Mouse (Mus musculus) kidney, adult 2 months (tissue): ENCODE data around the gene Cry2.

Source experiments
- CTCF ChIP-seq: fragments of 200-500 bp; conservative IDR thresholded peaks from 2 replicates; pipeline ENCODE4 v1.5.1; 2011; ENCODE audit warnings: low read depth, mild to moderate bottlenecking, control low read depth, low read length, moderate library complexity, mixed read lengths; ENCODE audit not compliant: insufficient read depth, insufficient read length
- POLR2A ChIP-seq: fragments of 200-500 bp; IDR thresholded peaks from one replicate; pipeline ENCODE4 v1.6.1; 2011; ENCODE audit warnings: low read depth, low read length, control low read depth

DNA sequence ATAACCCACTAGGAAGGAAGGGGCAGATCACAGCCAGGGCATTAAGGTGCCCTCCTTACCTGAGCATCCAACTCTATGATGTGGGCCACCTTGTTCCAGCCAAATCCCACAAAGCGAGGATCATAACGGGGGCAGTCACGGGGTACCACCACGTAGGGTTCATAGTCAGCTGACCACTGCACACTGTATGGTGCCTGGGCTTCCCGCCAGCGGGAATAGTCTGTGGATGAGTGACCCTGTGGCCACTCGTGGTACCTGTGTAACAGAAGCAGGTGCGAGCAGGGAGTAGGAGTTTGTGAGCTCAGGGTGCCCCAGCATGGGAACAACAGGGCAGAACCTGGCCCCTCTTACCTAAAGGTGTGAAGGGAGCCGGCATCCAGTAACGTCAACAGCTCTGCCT is 68.3 kb downstream of the Cry2 start:
- TF ChIP-seq CTCF (no peak), POLR2A (no peak)
